Mouse (Mus musculus) midbrain, embryonic 13.5 days (tissue): ENCODE results near the gene Cnot11. TPM values are rescaled to one million over a fixed set of nuclear protein-coding genes. Genes with fewer than 3 reads are reported as not detected.

ENCODE experiments used
- ATAC-seq: fragments of 200-750 bp; cut with Nextera tagmentation; 2 replicates; pipeline ENCODE4 v1.8.0; 2017; ENCODE audit warnings: mild to moderate bottlenecking, moderate TSS enrichment, moderate library complexity
- H3K27ac ChIP-seq: fragments of 300-500 bp; sonication (generic); 2 replicates; pipeline ENCODE4 v1.5.1; 2015; ENCODE audit warnings: inconsistent platforms, mild to moderate bottlenecking, moderate library complexity
- H3K27me3 ChIP-seq: fragments of 300-500 bp; sonication (generic); 2 replicates; pipeline ENCODE4 v1.6.1; 2015; ENCODE audit warnings: mild to moderate bottlenecking, inconsistent platforms
- H3K36me3 ChIP-seq: fragments of 300-500 bp; sonication (generic); 2 replicates; pipeline ENCODE4 v1.6.1; 2015; ENCODE audit warnings: mild to moderate bottlenecking, inconsistent platforms
- H3K4me1 ChIP-seq: fragments of 300-500 bp; sonication (generic); replicated peaks from 2 replicates; pipeline ENCODE4 v1.6.1; 2015; ENCODE audit warnings: inconsistent platforms
- H3K4me2 ChIP-seq: fragments of 300-500 bp; sonication (generic); replicated peaks from 2 replicates; pipeline ENCODE4 v1.6.1; 2015; ENCODE audit warnings: moderate library complexity, mild to moderate bottlenecking, inconsistent platforms
- H3K4me3 ChIP-seq: fragments of 300-500 bp; sonication (generic); replicated peaks from 2 replicates; pipeline ENCODE4 v1.5.1; 2015; ENCODE audit warnings: mild to moderate bottlenecking, inconsistent platforms
- H3K9ac ChIP-seq: fragments of 300-500 bp; sonication (generic); replicated peaks from 2 replicates; pipeline ENCODE4 v1.6.1; 2015; ENCODE audit warnings: mild to moderate bottlenecking, inconsistent platforms
- H3K9me3 ChIP-seq: fragments of 300-500 bp; sonication (generic); 2 replicates; pipeline ENCODE4 v1.6.1; 2016; ENCODE audit warnings: mild to moderate bottlenecking, inconsistent platforms
- WGBS: fragments of 180-500 bp; shearing (Covaris S2); methylation state at CpG from one replicate; pipeline ENCODE4 v1.1.7; 2015; 5-methylcytosine and 5-hydroxymethylcytosine counted together
- polyA plus RNA-seq: library from polyadenylated mRNA; unstranded; fragments of >200 nt; fragmentation: Nextera tagmentation; extraction: Ambion mirVana; gene quantifications from 2 replicates; pipeline ENCODE4 v1.2.1, GENCODE M21; 2015

The Cnot11 gene
- 13.4 and 16.4 TPM in 2 replicates for polyA plus RNA-seq

- ATAC-seq = no peak
- peak within 1 kb of the TSS; percentile 88 for H3K9ac ChIP-seq
- H3K27me3 ChIP-seq = no peaks in the 10 kb centered on the region
- peak within 1 kb of the TSS; percentile 83 for H3K4me3 ChIP-seq
- H3K27ac ChIP-seq = peak within 1 kb of the TSS; percentile 94
- peak within 1 kb of the TSS; percentile 75 for H3K4me2 ChIP-seq
- H3K36me3 ChIP-seq = peaks cover 19% of the 10 kb centered on the region
- WGBS = 34% methylated on average over 13 of the region's 13 CpGs
- no peaks in the 10 kb centered on the region for H3K9me3 ChIP-seq
- peaks cover 24% of the 10 kb centered on the region for H3K4me1 ChIP-seq
These were observed at the start of gene Cnot11 for GRCm38 (mm10) chr1:39534831-39535230. Cnot11 (plus strand) TSS chr1:39534992.

- H3K4me2 ChIP-seq = no peak overlapping the region
- no peaks in the 10 kb centered on the region for H3K36me3 ChIP-seq
- H3K4me1 ChIP-seq = peaks cover 7% of the 10 kb centered on the region
- ATAC-seq = no peak
- no peak overlapping the region for H3K9ac ChIP-seq
- H3K9me3 ChIP-seq = no peaks in the 10 kb centered on the region
- H3K27ac ChIP-seq = no peak overlapping the region
- 79% methylated on average over 3 of the region's 3 CpGs for WGBS
- no peak overlapping the region for H3K4me3 ChIP-seq
- no peaks in the 10 kb centered on the region for H3K27me3 ChIP-seq
These were observed 47.4 kb upstream of the Cnot11 start for GRCm38 (mm10) chr1:39487370-39487769.

GRCm38 (mm10) chr1:39493165-39493564 lies 41.6 kb upstream of the Cnot11 start:
- H3K9me3 ChIP-seq = peaks cover 10% of the 10 kb centered on the region; the same call in 1 of the 2 replicates
- 84% methylated on average over 5 of the region's 5 CpGs for WGBS
- H3K36me3 ChIP-seq = 0 out of 2 replicates have a peak, but pooled peaks cover 3% of the 10 kb centered on the region
- H3K4me3 ChIP-seq = no peak overlapping the region
- no peak overlapping the region for H3K27ac ChIP-seq
- ATAC-seq = no peak
- no peak overlapping the region for H3K9ac ChIP-seq
- no peaks in the 10 kb centered on the region for H3K27me3 ChIP-seq
- no peaks in the 10 kb centered on the region for H3K4me1 ChIP-seq
- no peak overlapping the region for H3K4me2 ChIP-seq

GRCm38 (mm10) chr1:39493664-39494063 lies 41.1 kb upstream of the Cnot11 start:
- H3K4me1 ChIP-seq = no peaks in the 10 kb centered on the region
- H3K27ac ChIP-seq = no peak overlapping the region
- no peak overlapping the region for H3K9ac ChIP-seq
- H3K4me3 ChIP-seq = no peak overlapping the region
- H3K27me3 ChIP-seq = no peaks in the 10 kb centered on the region
- 0 out of 2 replicates have a peak, but pooled peaks cover 3% of the 10 kb centered on the region for H3K36me3 ChIP-seq
- peaks cover 10% of the 10 kb centered on the region; the same call in 1 of the 2 replicates for H3K9me3 ChIP-seq
- no peak for ATAC-seq
- no peak overlapping the region for H3K4me2 ChIP-seq
- WGBS = 76% methylated on average over 3 of the region's 3 CpGs

- no peak for ATAC-seq
- H3K27me3 ChIP-seq = no peaks in the 10 kb centered on the region
- no peak overlapping the region for H3K4me3 ChIP-seq
- no peak overlapping the region for H3K27ac ChIP-seq
- H3K4me2 ChIP-seq = no peak overlapping the region
- peaks cover 10% of the 10 kb centered on the region; the same call in 1 of the 2 replicates for H3K9me3 ChIP-seq
- 95% methylated on average over 4 of the region's 4 CpGs for WGBS
- 0 out of 2 replicates have a peak, but pooled peaks cover 3% of the 10 kb centered on the region for H3K36me3 ChIP-seq
- H3K9ac ChIP-seq = no peak overlapping the region
- no peaks in the 10 kb centered on the region for H3K4me1 ChIP-seq
These were observed 37.8 kb upstream of the Cnot11 start for GRCm38 (mm10) chr1:39496995-39497394.

GRCm38 (mm10) chr1:39497748-39498147 lies 37.0 kb upstream of the Cnot11 start:
- no peak for ATAC-seq
- Histone ChIP-seq H3K4me1 (no peaks in the 10 kb centered on the region), H3K4me2 (no peak overlapping the region), H3K9ac (no peak overlapping the region), H3K36me3 (0 out of 2 replicates have a peak, but pooled peaks cover 3% of the 10 kb centered on the region), H3K9me3 (peaks cover 10% of the 10 kb centered on the region; the same call in 1 of the 2 replicates), H3K27ac (no peak overlapping the region), H3K4me3 (no peak overlapping the region), H3K27me3 (no peaks in the 10 kb centered on the region)
- 88% methylated on average over 11 of the region's 11 CpGs for WGBS

- H3K36me3 ChIP-seq = 0 out of 2 replicates have a peak, but pooled peaks cover 3% of the 10 kb centered on the region
- H3K4me2 ChIP-seq = no peak overlapping the region
- peaks cover 10% of the 10 kb centered on the region; the same call in 1 of the 2 replicates for H3K9me3 ChIP-seq
- H3K4me3 ChIP-seq = no peak overlapping the region
- WGBS = 92% methylated on average over 2 of the region's 2 CpGs
- no peak overlapping the region for H3K27ac ChIP-seq
- no peaks in the 10 kb centered on the region for H3K4me1 ChIP-seq
- peak; percentile 85 for ATAC-seq
- H3K9ac ChIP-seq = no peak overlapping the region
- H3K27me3 ChIP-seq = no peaks in the 10 kb centered on the region
These were observed 35.3 kb upstream of the Cnot11 start for GRCm38 (mm10) chr1:39499485-39499941.

GRCm38 (mm10) chr1:39502817-39503633 lies 31.8 kb upstream of the Cnot11 start:
- no peaks in the 10 kb centered on the region for H3K4me1 ChIP-seq
- H3K27ac ChIP-seq = no peak overlapping the region
- WGBS = 86% methylated on average over 17 of the region's 17 CpGs
- H3K4me3 ChIP-seq = no peak overlapping the region
- H3K9me3 ChIP-seq = no peaks in the 10 kb centered on the region
- no peak overlapping the region for H3K9ac ChIP-seq
- H3K36me3 ChIP-seq = no peaks in the 10 kb centered on the region
- no peak overlapping the region for H3K4me2 ChIP-seq
- no peak for ATAC-seq
- no peaks in the 10 kb centered on the region for H3K27me3 ChIP-seq

- Histone ChIP-seq H3K9ac (no peak overlapping the region), H3K27me3 (no peaks in the 10 kb centered on the region), H3K4me2 (no peak overlapping the region), H3K27ac (no peak overlapping the region), H3K4me3 (no peak overlapping the region), H3K9me3 (no peaks in the 10 kb centered on the region), H3K4me1 (no peaks in the 10 kb centered on the region), H3K36me3 (no peaks in the 10 kb centered on the region)
- ATAC-seq = no peak
- 3% methylated on average over 1 of the region's 1 CpGs for WGBS
These were observed 30.5 kb upstream of the Cnot11 start for GRCm38 (mm10) chr1:39504261-39504660.

GRCm38 (mm10) chr1:39505600-39505999 lies 29.2 kb upstream of the Cnot11 start:
- WGBS = 86% methylated on average over 9 of the region's 9 CpGs
- H3K36me3 ChIP-seq = no peaks in the 10 kb centered on the region
- H3K27ac ChIP-seq = no peak overlapping the region
- no peaks in the 10 kb centered on the region for H3K9me3 ChIP-seq
- no peak overlapping the region for H3K4me3 ChIP-seq
- no peaks in the 10 kb centered on the region for H3K27me3 ChIP-seq
- H3K9ac ChIP-seq = no peak overlapping the region
- no peaks in the 10 kb centered on the region for H3K4me1 ChIP-seq
- no peak for ATAC-seq
- no peak overlapping the region for H3K4me2 ChIP-seq

GRCm38 (mm10) chr1:39511775-39512174 lies 23.0 kb upstream of the Cnot11 start:
- Histone ChIP-seq H3K9me3 (no peaks in the 10 kb centered on the region), H3K4me1 (no peaks in the 10 kb centered on the region), H3K9ac (no peak overlapping the region), H3K4me2 (no peak overlapping the region), H3K4me3 (no peak overlapping the region), H3K27ac (no peak overlapping the region), H3K27me3 (no peaks in the 10 kb centered on the region), H3K36me3 (no peaks in the 10 kb centered on the region)
- WGBS = 89% methylated on average over 8 of the region's 8 CpGs
- ATAC-seq = no peak

GRCm38 (mm10) chr1:39512183-39512582 lies 22.6 kb upstream of the Cnot11 start:
- no peak overlapping the region for H3K4me2 ChIP-seq
- no peak overlapping the region for H3K4me3 ChIP-seq
- no peaks in the 10 kb centered on the region for H3K27me3 ChIP-seq
- no peaks in the 10 kb centered on the region for H3K4me1 ChIP-seq
- WGBS = 74% methylated on average over 1 of the region's 1 CpGs
- H3K36me3 ChIP-seq = no peaks in the 10 kb centered on the region
- no peaks in the 10 kb centered on the region for H3K9me3 ChIP-seq
- no peak overlapping the region for H3K9ac ChIP-seq
- no peak for ATAC-seq
- no peak overlapping the region for H3K27ac ChIP-seq
